ENCODE assay signal across 8 mouse cellular contexts in the genomic region with DNA sequence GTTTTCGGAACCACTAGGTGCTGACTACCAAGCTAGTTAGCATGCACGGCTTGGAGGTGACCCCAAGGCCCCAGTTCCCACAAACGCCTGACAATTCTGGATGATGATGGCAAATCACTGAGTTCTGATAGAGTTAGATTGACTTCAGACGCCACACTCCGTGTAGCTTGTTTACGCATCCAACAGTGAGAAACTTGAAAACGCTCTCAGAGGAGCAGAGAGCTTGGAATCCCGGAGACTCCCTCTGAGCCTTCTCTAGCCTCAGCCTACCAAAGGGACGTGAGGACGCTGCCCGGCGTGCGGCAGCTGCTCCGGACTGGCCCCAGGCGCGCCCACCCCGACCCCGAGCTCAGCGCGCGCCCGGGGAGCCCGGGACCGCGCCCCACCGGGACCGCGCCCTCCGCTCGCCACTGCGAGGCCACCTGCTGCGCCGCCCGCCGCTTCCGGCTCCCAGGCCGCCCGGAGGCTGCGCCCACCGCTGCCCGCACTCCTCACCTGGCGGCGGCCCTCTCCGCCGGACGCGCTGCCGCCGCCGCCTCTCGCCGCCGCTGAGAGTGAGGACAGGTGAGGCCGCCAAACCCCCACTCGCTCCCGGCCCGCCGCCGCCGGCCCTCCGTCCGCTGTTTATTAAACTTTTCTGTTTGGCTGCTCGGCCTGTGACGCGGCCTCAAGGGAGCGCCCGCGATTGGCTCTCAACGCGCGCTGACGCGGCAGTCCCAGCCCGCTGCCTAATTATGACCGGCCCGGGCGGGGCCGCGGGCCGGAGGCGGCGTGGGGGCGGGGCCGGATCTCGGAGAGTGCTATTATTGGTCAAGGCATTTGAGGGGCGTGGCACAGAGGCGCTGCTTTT. TPM values are rescaled to one million over a fixed set of nuclear protein-coding genes. Genes with fewer than 3 reads are reported as not detected.
DNase-seq lines count a peak whose midpoint lies in the region; ATAC-seq and TF ChIP-seq lines count a peak whose summit lies in the region.

A gene (minus strand): TSS at position 709 of the 850 bp plus-strand sequence.

- TF ChIP-seq EP300 in heart, adult 2 months (IDR thresholded peaks at IDR 0.05; ENCODE audit: insufficient read depth, low read depth, low read length) = no peak

- H3K79me2 ChIP-seq in heart, adult 2 months (replicated peaks; ENCODE audit: control insufficient read depth, insufficient read depth, low read length) = no peaks in the 10 kb centered on the region; the same call in 1 of the 2 replicates

- H3K36me3 ChIP-seq in embryonic facial prominence, embryonic 13.5 days = no peaks in the 10 kb centered on the region
- H3K36me3 ChIP-seq in heart, adult 2 months (ENCODE audit: control insufficient read depth, insufficient read depth, low read length) = peaks cover 4% of the 10 kb centered on the region
- no peaks in the 10 kb centered on the region for H3K36me3 ChIP-seq in limb, embryonic 13.5 days
- no peaks in the 10 kb centered on the region for H3K36me3 ChIP-seq in midbrain, embryonic 16.5 days (ENCODE audit: control insufficient read depth, insufficient read depth, low read length)

- ATAC-seq in embryonic facial prominence, embryonic 13.5 days (ENCODE audit: insufficient number of reproducible peaks, insufficient read depth, low FRiP score, low TSS enrichment, low read depth) = peak; percentile 97
- ATAC-seq in limb, embryonic 13.5 days (ENCODE audit: low FRiP score, low read depth) = peak; percentile 99
- ATAC-seq in midbrain, embryonic 16.5 days = peak; percentile 99

- no peak for TF ChIP-seq CTCF in heart, adult 2 months (IDR thresholded peaks at IDR 0.05)

- H3K27ac ChIP-seq in embryonic facial prominence, embryonic 13.5 days = peak within 1 kb of the TSS; percentile 87
- peak within 1 kb of the TSS; percentile 92 for H3K27ac ChIP-seq in heart, adult 2 months
- peak within 1 kb of the TSS; percentile 82 for H3K27ac ChIP-seq in limb, embryonic 13.5 days
- peak within 1 kb of the TSS; percentile 15 for H3K27ac ChIP-seq in midbrain, embryonic 16.5 days (ENCODE audit: low read length)

- H3K27me3 ChIP-seq in embryonic facial prominence, embryonic 13.5 days = no peaks in the 10 kb centered on the region
- H3K27me3 ChIP-seq in heart, adult 2 months (ENCODE audit: control insufficient read depth, insufficient read depth, low read length) = no peaks in the 10 kb centered on the region
- H3K27me3 ChIP-seq in limb, embryonic 13.5 days = no peaks in the 10 kb centered on the region
- H3K27me3 ChIP-seq in midbrain, embryonic 16.5 days (ENCODE audit: control insufficient read depth, insufficient read depth, low read depth, low read length) = no peaks in the 10 kb centered on the region; the same call in 1 of the 2 replicates

- peak within 1 kb of the TSS; percentile 82 for H3K4me2 ChIP-seq in embryonic facial prominence, embryonic 13.5 days
- peak within 1 kb of the TSS; percentile 75 for H3K4me2 ChIP-seq in limb, embryonic 13.5 days (replicated peaks)
- peak within 1 kb of the TSS; percentile 88 for H3K4me2 ChIP-seq in midbrain, embryonic 16.5 days (ENCODE audit: low read length)

- H3K4me3 ChIP-seq in embryonic facial prominence, embryonic 13.5 days = peak within 1 kb of the TSS; percentile 89
- peak within 1 kb of the TSS; percentile 92 for H3K4me3 ChIP-seq in heart, adult 2 months
- peak within 1 kb of the TSS; percentile 83 for H3K4me3 ChIP-seq in limb, embryonic 13.5 days
- peak within 1 kb of the TSS; percentile 86 for H3K4me3 ChIP-seq in midbrain, embryonic 16.5 days (ENCODE audit: low read depth, low read length)

- DNase-seq in 3134 (ENCODE audit: extremely low read depth, insufficient read length, low spot score) = peak; percentile 97
- peak; percentile 99 to 100 for DNase-seq in adrenal gland, postnatal 36 days
- DNase-seq in heart, adult 2 months = peak; percentile 98 to 99
- DNase-seq in kidney, adult 8-10 months = peak; percentile 99
- DNase-seq in spleen, postnatal 10 days (ENCODE audit: low spot score in 2 of 2) = peak; percentile 98 to 100

- intact Hi-C loops in heart, adult 2 months (cut with DNase I) = loop anchor here (2.0 kb wide), 1 partner anchor 17 kb away; no protein-coding TSS in a partner anchor

- under 1% methylated on average over 82 of the region's 87 CpGs for WGBS in embryonic facial prominence, embryonic 13.5 days
- under 1% methylated on average over 74 of the region's 87 CpGs for WGBS in heart, adult 2 months
- WGBS in limb, embryonic 13.5 days = under 1% methylated on average over 59 of the region's 87 CpGs
- WGBS in midbrain, embryonic 16.5 days = under 1% methylated on average over 64 of the region's 87 CpGs

- peak within 1 kb of the TSS; percentile 78 for H3K9ac ChIP-seq in embryonic facial prominence, embryonic 13.5 days
- peak within 1 kb of the TSS; percentile 93 for H3K9ac ChIP-seq in heart, adult 2 months (ENCODE audit: low read depth, low read length)
- peak within 1 kb of the TSS; percentile 86 for H3K9ac ChIP-seq in limb, embryonic 13.5 days
- peak within 1 kb of the TSS; percentile 64 for H3K9ac ChIP-seq in midbrain, embryonic 16.5 days (ENCODE audit: low read depth, low read length)

- H3K9me3 ChIP-seq in embryonic facial prominence, embryonic 13.5 days = no peaks in the 10 kb centered on the region
- H3K9me3 ChIP-seq in limb, embryonic 13.5 days = no peaks in the 10 kb centered on the region
- H3K9me3 ChIP-seq in midbrain, embryonic 16.5 days (replicated peaks; ENCODE audit: control insufficient read depth, low read length, poor library complexity, severe bottlenecking) = no peaks in the 10 kb centered on the region

- peak; percentile 60; the same call in 1 of the 2 replicates for TF ChIP-seq POLR2A in heart, adult 2 months (IDR thresholded peaks at IDR 0.05; ENCODE audit: insufficient read depth, low read depth, low read length)

- H3K4me1 ChIP-seq in embryonic facial prominence, embryonic 13.5 days = peaks cover 4% of the 10 kb centered on the region; the same call in 1 of the 2 replicates
- H3K4me1 ChIP-seq in heart, adult 2 months (ENCODE audit: control insufficient read depth, insufficient read depth, low read length) = no peaks in the 10 kb centered on the region; the same call in none of the 2 replicates
- H3K4me1 ChIP-seq in limb, embryonic 13.5 days = peaks cover 16% of the 10 kb centered on the region; the same call in 1 of the 2 replicates
- 0 out of 2 replicates have a peak, but pooled peaks cover 2% of the 10 kb centered on the region for H3K4me1 ChIP-seq in midbrain, embryonic 16.5 days (ENCODE audit: control insufficient read depth, insufficient read depth, low read length)

RNA-seq across cellular contexts. Expression of the gene that starts here (rescaled TPM):
- total RNA-seq in adrenal gland, postnatal 36 days (2021) = 100 to 1,000 TPM; 117 to 122 TPM
- 170 and 186 TPM in 2 replicates for polyA plus RNA-seq in embryonic facial prominence, embryonic 13.5 days (2015; fragmentation: Nextera tagmentation; extraction: Ambion mirVana)
- total RNA-seq in heart, adult 2 months (2021) = 10 to 100 TPM; 82.9 to 93.8 TPM
- 72.9 and 227 TPM in 2 replicates for polyA plus RNA-seq in heart, adult 2 months (2012; rRNA removed)
- polyA plus RNA-seq in limb, embryonic 13.5 days (2015; fragmentation: Nextera tagmentation; extraction: Ambion mirVana) = 180 and 184 TPM in 2 replicates
- 169 and 179 TPM in 2 replicates for polyA plus RNA-seq in midbrain, embryonic 16.5 days (2015; fragmentation: Nextera tagmentation; extraction: Ambion mirVana)

Comparison
In these comparisons a context has a peak if more than half of its experiments do, and no peak if none do; other contexts are left out.
1. Peak in every context shown above with its lines: DNase-seq, ATAC-seq, H3K4me3 ChIP-seq and H3K27ac ChIP-seq.
2. H3K27ac ChIP-seq: peak in every context shown above with its lines; median percentile 92 in heart, adult 2 months; 87 in embryonic facial prominence, embryonic 13.5 days; 82 in limb, embryonic 13.5 days; 15 in midbrain, embryonic 16.5 days.